Mouse (Mus musculus): Measurements from ENCODE around the gene Fam187b.

- TF ChIP-seq POLR2A (IDR thresholded peaks at IDR 0.05; ENCODE audit: extremely low read depth, insufficient read depth, low read length) (no peak), CTCF (IDR thresholded peaks at IDR 0.05; ENCODE audit: low read depth, low read length) (no peak)
These were observed 27.0 kb downstream of the Fam187b start for GRCm38 (mm10) chr7:31000505-31001020.
